Mouse (Mus musculus) forebrain, embryonic 16.5 days (tissue): ENCODE measurements around the gene Chrna1. TPM values are rescaled to one million over a fixed set of nuclear protein-coding genes. Genes with fewer than 3 reads are reported as not detected.

Source experiments
- ATAC-seq: fragments of 200-750 bp; cut with Nextera tagmentation; 2 replicates; pipeline ENCODE4 v1.8.0; 2017; ENCODE audit warnings: mild to moderate bottlenecking, moderate library complexity
- H3K27ac ChIP-seq: fragments of 300-500 bp; sonication (generic); 2 replicates; pipeline ENCODE4 v1.5.1; 2014; ENCODE audit warnings: low read length, control low read depth
- H3K27me3 ChIP-seq: fragments of 300-500 bp; sonication (generic); replicated peaks from 2 replicates; pipeline ENCODE4 v1.6.1; 2014; ENCODE audit warnings: low read length; ENCODE audit not compliant: control insufficient read depth, insufficient read depth
- H3K36me3 ChIP-seq: fragments of 300-500 bp; sonication (generic); 2 replicates; pipeline ENCODE4 v1.6.1; 2014; ENCODE audit not compliant: control insufficient read depth, insufficient read depth
- H3K4me1 ChIP-seq: fragments of 300-500 bp; sonication (generic); replicated peaks from 2 replicates; pipeline ENCODE4 v1.6.1; 2014; ENCODE audit warnings: low read length; ENCODE audit not compliant: control insufficient read depth, insufficient read depth
- H3K4me2 ChIP-seq: fragments of 300-500 bp; sonication (generic); 2 replicates; pipeline ENCODE4 v1.6.1; 2014; ENCODE audit warnings: mild to moderate bottlenecking, low read length, control low read depth
- H3K4me3 ChIP-seq: fragments of 300-500 bp; sonication (generic); replicated peaks from 2 replicates; pipeline ENCODE4 v1.5.1; 2014; ENCODE audit warnings: mild to moderate bottlenecking, low read length, control low read depth
- H3K9ac ChIP-seq: fragments of 300-500 bp; sonication (generic); replicated peaks from 2 replicates; pipeline ENCODE4 v1.6.1; 2014; ENCODE audit warnings: low read depth, low read length, control low read depth
- H3K9me3 ChIP-seq: fragments of 300-500 bp; sonication (generic); 2 replicates; pipeline ENCODE4 v1.6.1; 2016; ENCODE audit warnings: low read length; ENCODE audit not compliant: control insufficient read depth
- WGBS: fragments of 180-500 bp; shearing (Covaris S2); extraction: QIAGEN DNeasy Blood & Tissue Kit; methylation state at CpG from one replicate; pipeline ENCODE4 v1.1.7; 2014; 5-methylcytosine and 5-hydroxymethylcytosine counted together
- polyA plus RNA-seq: library from polyadenylated mRNA; unstranded; fragments of >200 nt; fragmentation: Nextera tagmentation; extraction: Ambion mirVana; gene quantifications from 2 replicates; pipeline ENCODE4 v1.2.1, GENCODE M21; 2015

The Chrna1 gene
- polyA plus RNA-seq, 1 experiment from 2014 or later = 0.10 TPM

- H3K9me3 ChIP-seq = no peaks in the 10 kb centered on the region
- H3K36me3 ChIP-seq = no peaks in the 10 kb centered on the region
- 55% methylated on average over 6 of the region's 6 CpGs for WGBS
- no peak overlapping the region for H3K27ac ChIP-seq
- H3K4me1 ChIP-seq = no peaks in the 10 kb centered on the region
- no peak overlapping the region for H3K9ac ChIP-seq
- H3K27me3 ChIP-seq = no peaks in the 10 kb centered on the region
- no peak for ATAC-seq
- H3K4me2 ChIP-seq = no peak overlapping the region
- H3K4me3 ChIP-seq = no peak overlapping the region
Observed at GRCm38 (mm10) chr2:73522336-73522735, 57.8 kb downstream of the Chrna1 start.

- H3K27me3 ChIP-seq = no peaks in the 10 kb centered on the region
- H3K4me1 ChIP-seq = no peaks in the 10 kb centered on the region
- H3K9ac ChIP-seq = no peak overlapping the region
- no peak overlapping the region for H3K4me3 ChIP-seq
- H3K4me2 ChIP-seq = no peak overlapping the region
- no peak overlapping the region for H3K27ac ChIP-seq
- H3K9me3 ChIP-seq = no peaks in the 10 kb centered on the region
- WGBS = 39% methylated on average over 5 of the region's 5 CpGs
- H3K36me3 ChIP-seq = no peaks in the 10 kb centered on the region
- ATAC-seq = no peak
Observed at GRCm38 (mm10) chr2:73521737-73522136, 58.4 kb downstream of the Chrna1 start.

- Histone ChIP-seq H3K27ac (no peak overlapping the region), H3K27me3 (no peaks in the 10 kb centered on the region), H3K4me2 (no peak overlapping the region), H3K4me1 (no peaks in the 10 kb centered on the region), H3K9me3 (no peaks in the 10 kb centered on the region), H3K4me3 (no peak overlapping the region), H3K36me3 (no peaks in the 10 kb centered on the region), H3K9ac (no peak overlapping the region)
- no peak for ATAC-seq
- 88% methylated on average over 5 of the region's 5 CpGs for WGBS
Observed at GRCm38 (mm10) chr2:73518966-73519365, 61.2 kb downstream of the Chrna1 start.

GRCm38 (mm10) chr2:73518311-73518710, 61.8 kb downstream of the Chrna1 start:
- no peaks in the 10 kb centered on the region for H3K36me3 ChIP-seq
- H3K27me3 ChIP-seq = no peaks in the 10 kb centered on the region
- no peak overlapping the region for H3K4me3 ChIP-seq
- no peaks in the 10 kb centered on the region for H3K4me1 ChIP-seq
- no peak for ATAC-seq
- no peak overlapping the region for H3K4me2 ChIP-seq
- H3K9ac ChIP-seq = no peak overlapping the region
- H3K9me3 ChIP-seq = no peaks in the 10 kb centered on the region
- 94% methylated on average over 2 of the region's 2 CpGs for WGBS
- no peak overlapping the region for H3K27ac ChIP-seq

- Histone ChIP-seq H3K27ac (no peak overlapping the region), H3K36me3 (no peaks in the 10 kb centered on the region), H3K9ac (no peak overlapping the region), H3K4me2 (no peak overlapping the region), H3K27me3 (no peaks in the 10 kb centered on the region), H3K4me1 (0 out of 2 replicates have a peak, but pooled peaks cover 3% of the 10 kb centered on the region), H3K4me3 (no peak overlapping the region), H3K9me3 (no peaks in the 10 kb centered on the region)
- ATAC-seq = no peak
- WGBS = 91% methylated on average over 6 of the region's 6 CpGs
Observed at GRCm38 (mm10) chr2:73514178-73514577, 66.0 kb downstream of the Chrna1 start.

Other genes with a start within 250 kb of the Chrna1 start
- gene Gpr155, start 193.8 kb downstream of the Chrna1 start, polyA plus RNA-seq = 12.2 and 14.3 TPM in 2 replicates
- gene Wipf1, start 50.6 kb downstream of the Chrna1 start, polyA plus RNA-seq = 1.8 and 2.3 TPM in 2 replicates
- 91.5 and 94.0 TPM in 2 replicates for gene Chn1, start 195.0 kb upstream of the Chrna1 start, polyA plus RNA-seq